Mouse (Mus musculus): ENCODE data around the gene Il23r. TPM values are rescaled to one million over a fixed set of nuclear protein-coding genes. Genes with fewer than 3 reads are reported as not detected.

The Il23r gene
- polyA plus RNA-seq, 1 experiment from 2014 or later: not detected

- 85% methylated on average over 3 of the region's 3 CpGs for WGBS
- no peak for DNase-seq
Observed at GRCm38 (mm10) chr6:67437814-67438385, 53.8 kb downstream of the Il23r start.

GRCm38 (mm10) chr6:67437028-67437427, 54.6 kb downstream of the Il23r start:
- H3K27ac ChIP-seq (replicated peaks; ENCODE audit: low read depth, low read length): no peak overlapping the region
- no peaks in the 10 kb centered on the region for H3K36me3 ChIP-seq (ENCODE audit: control insufficient read depth, insufficient read depth, low read length)
- ATAC-seq (ENCODE audit: low FRiP score, low TSS enrichment): no peak
- DNase-seq: no peak
- no peak overlapping the region for H3K9ac ChIP-seq (replicated peaks; ENCODE audit: low read length)
- no peaks in the 10 kb centered on the region for H3K4me1 ChIP-seq (ENCODE audit: control insufficient read depth, insufficient read depth, low read length)
- no peaks in the 10 kb centered on the region for H3K27me3 ChIP-seq (ENCODE audit: control insufficient read depth, insufficient read depth, low read length)
- no peak overlapping the region for H3K4me3 ChIP-seq (replicated peaks; ENCODE audit: low read depth, low read length)
- no peak overlapping the region for H3K4me2 ChIP-seq (ENCODE audit: low read length)
- H3K9me3 ChIP-seq (ENCODE audit: control insufficient read depth, low read length): no peaks in the 10 kb centered on the region

More at GRCm38 (mm10) chr6:67437814-67438385, 53.8 kb downstream of the Il23r start:
- Histone ChIP-seq H3K4me1 (ENCODE audit: control insufficient read depth, insufficient read depth, low read length) (no peaks in the 10 kb centered on the region), H3K9ac (replicated peaks; ENCODE audit: low read length) (no peak overlapping the region), H3K4me2 (ENCODE audit: low read length) (no peak overlapping the region), H3K27me3 (ENCODE audit: control insufficient read depth, insufficient read depth, low read length) (no peaks in the 10 kb centered on the region), H3K4me3 (replicated peaks; ENCODE audit: low read depth, low read length) (no peak overlapping the region), H3K27ac (replicated peaks; ENCODE audit: low read depth, low read length) (no peak overlapping the region), H3K9me3 (ENCODE audit: control insufficient read depth, low read length) (no peaks in the 10 kb centered on the region), H3K36me3 (ENCODE audit: control insufficient read depth, insufficient read depth, low read length) (no peaks in the 10 kb centered on the region)
- ATAC-seq (ENCODE audit: low FRiP score, low TSS enrichment): no peak

- DNase-seq (no peak), ATAC-seq (ENCODE audit: low FRiP score, low TSS enrichment) (no peak)
- H3K4me1 ChIP-seq (ENCODE audit: control insufficient read depth, insufficient read depth, low read length): no peaks in the 10 kb centered on the region
- H3K4me2 ChIP-seq (ENCODE audit: low read length): no peak overlapping the region
- H3K36me3 ChIP-seq (ENCODE audit: control insufficient read depth, insufficient read depth, low read length): no peaks in the 10 kb centered on the region
- no peak overlapping the region for H3K9ac ChIP-seq (replicated peaks; ENCODE audit: low read length)
- H3K9me3 ChIP-seq (ENCODE audit: control insufficient read depth, low read length): no peaks in the 10 kb centered on the region
- no peak overlapping the region for H3K4me3 ChIP-seq (replicated peaks; ENCODE audit: low read depth, low read length)
- H3K27me3 ChIP-seq (ENCODE audit: control insufficient read depth, insufficient read depth, low read length): no peaks in the 10 kb centered on the region
- WGBS: 85% methylated on average over 2 of the region's 2 CpGs
- H3K27ac ChIP-seq (replicated peaks; ENCODE audit: low read depth, low read length): no peak overlapping the region
Observed at GRCm38 (mm10) chr6:67436295-67436694, 55.4 kb downstream of the Il23r start.

GRCm38 (mm10) chr6:67435711-67436110, 55.9 kb downstream of the Il23r start:
- no peaks in the 10 kb centered on the region for H3K27me3 ChIP-seq (ENCODE audit: control insufficient read depth, insufficient read depth, low read length)
- H3K4me2 ChIP-seq (ENCODE audit: low read length): no peak overlapping the region
- ATAC-seq (ENCODE audit: low FRiP score, low TSS enrichment): no peak
- H3K4me1 ChIP-seq (ENCODE audit: control insufficient read depth, insufficient read depth, low read length): no peaks in the 10 kb centered on the region
- H3K9ac ChIP-seq (replicated peaks; ENCODE audit: low read length): no peak overlapping the region
- DNase-seq: no peak
- no peak overlapping the region for H3K27ac ChIP-seq (replicated peaks; ENCODE audit: low read depth, low read length)
- H3K4me3 ChIP-seq (replicated peaks; ENCODE audit: low read depth, low read length): no peak overlapping the region
- H3K36me3 ChIP-seq (ENCODE audit: control insufficient read depth, insufficient read depth, low read length): no peaks in the 10 kb centered on the region
- 84% methylated on average over 1 of the region's 1 CpGs for WGBS
- H3K9me3 ChIP-seq (ENCODE audit: control insufficient read depth, low read length): no peaks in the 10 kb centered on the region

- no peak for DNase-seq
Observed at GRCm38 (mm10) chr6:67434755-67435452, 56.8 kb downstream of the Il23r start.

GRCm38 (mm10) chr6:67431808-67432207, 59.8 kb downstream of the Il23r start:
- no peaks in the 10 kb centered on the region for H3K4me1 ChIP-seq (ENCODE audit: control insufficient read depth, insufficient read depth, low read length)
- WGBS: 69% methylated on average over 3 of the region's 3 CpGs
- DNase-seq (no peak), ATAC-seq (ENCODE audit: low FRiP score, low TSS enrichment) (no peak)
- no peak overlapping the region for H3K9ac ChIP-seq (replicated peaks; ENCODE audit: low read length)
- H3K27ac ChIP-seq (replicated peaks; ENCODE audit: low read depth, low read length): no peak overlapping the region
- H3K4me2 ChIP-seq (ENCODE audit: low read length): no peak overlapping the region
- H3K27me3 ChIP-seq (ENCODE audit: control insufficient read depth, insufficient read depth, low read length): no peaks in the 10 kb centered on the region
- H3K9me3 ChIP-seq (ENCODE audit: control insufficient read depth, low read length): no peaks in the 10 kb centered on the region
- no peaks in the 10 kb centered on the region for H3K36me3 ChIP-seq (ENCODE audit: control insufficient read depth, insufficient read depth, low read length)
- H3K4me3 ChIP-seq (replicated peaks; ENCODE audit: low read depth, low read length): no peak overlapping the region

More at GRCm38 (mm10) chr6:67434755-67435452, 56.8 kb downstream of the Il23r start:
- H3K4me1 ChIP-seq (ENCODE audit: control insufficient read depth, insufficient read depth, low read length): no peaks in the 10 kb centered on the region
- H3K4me3 ChIP-seq (replicated peaks; ENCODE audit: low read depth, low read length): no peak overlapping the region
- ATAC-seq (ENCODE audit: low FRiP score, low TSS enrichment): no peak
- no peak overlapping the region for H3K4me2 ChIP-seq (ENCODE audit: low read length)
- no peaks in the 10 kb centered on the region for H3K27me3 ChIP-seq (ENCODE audit: control insufficient read depth, insufficient read depth, low read length)
- no peak overlapping the region for H3K27ac ChIP-seq (replicated peaks; ENCODE audit: low read depth, low read length)
- 16% methylated on average over 2 of the region's 2 CpGs for WGBS
- no peaks in the 10 kb centered on the region for H3K36me3 ChIP-seq (ENCODE audit: control insufficient read depth, insufficient read depth, low read length)
- no peaks in the 10 kb centered on the region for H3K9me3 ChIP-seq (ENCODE audit: control insufficient read depth, low read length)
- no peak overlapping the region for H3K9ac ChIP-seq (replicated peaks; ENCODE audit: low read length)

GRCm38 (mm10) chr6:67421761-67422160, 69.9 kb downstream of the Il23r start:
- ATAC-seq (ENCODE audit: low FRiP score, low TSS enrichment): no peak
- H3K27me3 ChIP-seq (ENCODE audit: control insufficient read depth, insufficient read depth, low read length): no peaks in the 10 kb centered on the region
- no peaks in the 10 kb centered on the region for H3K36me3 ChIP-seq (ENCODE audit: control insufficient read depth, insufficient read depth, low read length)
- no peak overlapping the region for H3K27ac ChIP-seq (replicated peaks; ENCODE audit: low read depth, low read length)
- H3K9ac ChIP-seq (replicated peaks; ENCODE audit: low read length): no peak overlapping the region
- no peak overlapping the region for H3K4me2 ChIP-seq (ENCODE audit: low read length)
- H3K4me1 ChIP-seq (ENCODE audit: control insufficient read depth, insufficient read depth, low read length): no peaks in the 10 kb centered on the region
- no peaks in the 10 kb centered on the region for H3K9me3 ChIP-seq (ENCODE audit: control insufficient read depth, low read length)
- no peak overlapping the region for H3K4me3 ChIP-seq (replicated peaks; ENCODE audit: low read depth, low read length)
- no peak for DNase-seq
- 33% methylated on average over 5 of the region's 5 CpGs for WGBS

GRCm38 (mm10) chr6:67416557-67416956, 75.1 kb downstream of the Il23r start:
- no peak overlapping the region for H3K27ac ChIP-seq (replicated peaks; ENCODE audit: low read depth, low read length)
- no peak overlapping the region for H3K4me3 ChIP-seq (replicated peaks; ENCODE audit: low read depth, low read length)
- H3K9me3 ChIP-seq (ENCODE audit: control insufficient read depth, low read length): no peaks in the 10 kb centered on the region
- no peaks in the 10 kb centered on the region for H3K4me1 ChIP-seq (ENCODE audit: control insufficient read depth, insufficient read depth, low read length)
- no peak overlapping the region for H3K9ac ChIP-seq (replicated peaks; ENCODE audit: low read length)
- DNase-seq: no peak
- WGBS: 83% methylated on average over 3 of the region's 3 CpGs
- H3K36me3 ChIP-seq (ENCODE audit: control insufficient read depth, insufficient read depth, low read length): no peaks in the 10 kb centered on the region
- no peak for ATAC-seq (ENCODE audit: low FRiP score, low TSS enrichment)
- H3K27me3 ChIP-seq (ENCODE audit: control insufficient read depth, insufficient read depth, low read length): no peaks in the 10 kb centered on the region
- no peak overlapping the region for H3K4me2 ChIP-seq (ENCODE audit: low read length)

GRCm38 (mm10) chr6:67415276-67415675, 76.4 kb downstream of the Il23r start:
- no peaks in the 10 kb centered on the region for H3K27me3 ChIP-seq (ENCODE audit: control insufficient read depth, insufficient read depth, low read length)
- H3K4me1 ChIP-seq (ENCODE audit: control insufficient read depth, insufficient read depth, low read length): no peaks in the 10 kb centered on the region
- H3K36me3 ChIP-seq (ENCODE audit: control insufficient read depth, insufficient read depth, low read length): no peaks in the 10 kb centered on the region
- no peaks in the 10 kb centered on the region for H3K9me3 ChIP-seq (ENCODE audit: control insufficient read depth, low read length)
- DNase-seq (no peak), ATAC-seq (ENCODE audit: low FRiP score, low TSS enrichment) (no peak)
- WGBS: 91% methylated on average over 5 of the region's 5 CpGs
- H3K27ac ChIP-seq (replicated peaks; ENCODE audit: low read depth, low read length): no peak overlapping the region
- no peak overlapping the region for H3K9ac ChIP-seq (replicated peaks; ENCODE audit: low read length)
- no peak overlapping the region for H3K4me3 ChIP-seq (replicated peaks; ENCODE audit: low read depth, low read length)
- H3K4me2 ChIP-seq (ENCODE audit: low read length): no peak overlapping the region
